19 mouse cellular contexts compared by ENCODE assay signal in genomic region chr3:107176501-107176900, GRCm38 (mm10). TPM values are rescaled to one million over a fixed set of nuclear protein-coding genes. Genes with fewer than 3 reads are reported as not detected.
DNase-seq lines count a peak whose midpoint lies in the region; ATAC-seq lines count a peak whose summit lies in the region.
"Had no signal": no experiment of that assay in that cellular context is flagged by ENCODE, and none has a peak within 500 bp of the region (broad histone marks: within the 10 kb centered on the region; RNA-seq: fewer than 3 reads in every experiment).

No protein-coding gene starts in this region.

- ATAC-seq in forebrain, embryonic 14.5 days = peak; percentile 80
- peak; percentile 87 for ATAC-seq in hindbrain, embryonic 13.5 days (ENCODE audit: low FRiP score)
- ATAC-seq in neural tube, embryonic 13.5 days (ENCODE audit: low read depth) = peak; percentile 96
- ATAC-seq: lung, postnatal 0 days had no signal

- no peaks in the 10 kb centered on the region; the same call in 1 of the 2 replicates for H3K4me1 ChIP-seq in forebrain, embryonic 14.5 days (ENCODE audit: control insufficient read depth, insufficient read depth, low read length)
- H3K4me1 ChIP-seq in forebrain, embryonic 10.5 days = no peaks in the 10 kb centered on the region
- 0 out of 2 replicates have a peak, but pooled peaks cover 8% of the 10 kb centered on the region for H3K4me1 ChIP-seq in hindbrain, embryonic 13.5 days (replicated peaks)
- H3K4me1 ChIP-seq in neural tube, embryonic 13.5 days (replicated peaks) = peaks cover 14% of the 10 kb centered on the region
- H3K4me1 ChIP-seq: embryonic facial prominence, embryonic 15.5 days had no signal

- H3K9ac ChIP-seq in forebrain, embryonic 14.5 days (ENCODE audit: low read length) = no peak overlapping the region
- no peak overlapping the region for H3K9ac ChIP-seq in hindbrain, embryonic 13.5 days
- H3K9ac ChIP-seq in neural tube, embryonic 13.5 days = no peak overlapping the region
- H3K9ac ChIP-seq: embryonic facial prominence, embryonic 15.5 days had no signal

- DNase-seq in forebrain, embryonic 14.5 days (ENCODE audit: low spot score) = peak; percentile 58
- DNase-seq in forebrain, embryonic 10.5 days (ENCODE audit: extremely low spot score, low spot score) = no peak
- peak; percentile 89 for DNase-seq in cerebellum, adult 9-11 months
- no peak for DNase-seq in lung, postnatal 10 days
- DNase-seq in adrenal gland, postnatal 4 days (ENCODE audit: low spot score in 2 of 2) = no peak
- no peak for DNase-seq in B cell, adult 2 months
- DNase-seq: right cerebral cortex, postnatal 25 days; thymus, postnatal 36 days had no signal

- H3K4me2 ChIP-seq in forebrain, embryonic 14.5 days (ENCODE audit: low read length) = no peak overlapping the region
- H3K4me2 ChIP-seq in hindbrain, embryonic 13.5 days = no peak overlapping the region
- no peak overlapping the region for H3K4me2 ChIP-seq in neural tube, embryonic 13.5 days
- H3K4me2 ChIP-seq: embryonic facial prominence, embryonic 15.5 days had no signal

- H3K9me3 ChIP-seq in forebrain, embryonic 14.5 days (replicated peaks; ENCODE audit: control insufficient read depth, low read length) = no peaks in the 10 kb centered on the region
- no peaks in the 10 kb centered on the region for H3K9me3 ChIP-seq in forebrain, embryonic 10.5 days
- no peaks in the 10 kb centered on the region for H3K9me3 ChIP-seq in hindbrain, embryonic 13.5 days
- H3K9me3 ChIP-seq in neural tube, embryonic 13.5 days = no peaks in the 10 kb centered on the region
- H3K9me3 ChIP-seq: embryonic facial prominence, embryonic 15.5 days had no signal

- H3K27me3 ChIP-seq in forebrain, embryonic 14.5 days (replicated peaks; ENCODE audit: control insufficient read depth, insufficient read depth, low read length) = no peaks in the 10 kb centered on the region
- H3K27me3 ChIP-seq in forebrain, embryonic 10.5 days (ENCODE audit: poor library complexity, severe bottlenecking) = no peaks in the 10 kb centered on the region
- no peaks in the 10 kb centered on the region for H3K27me3 ChIP-seq in hindbrain, embryonic 13.5 days
- no peaks in the 10 kb centered on the region for H3K27me3 ChIP-seq in neural tube, embryonic 13.5 days
- H3K27me3 ChIP-seq: embryonic facial prominence, embryonic 15.5 days had no signal

- no peak overlapping the region for H3K4me3 ChIP-seq in forebrain, embryonic 14.5 days (ENCODE audit: low read depth, low read length)
- H3K4me3 ChIP-seq in forebrain, embryonic 10.5 days = no peak overlapping the region
- H3K4me3 ChIP-seq in hindbrain, embryonic 13.5 days = no peak overlapping the region
- H3K4me3 ChIP-seq in neural tube, embryonic 13.5 days = no peak overlapping the region
- H3K4me3 ChIP-seq: embryonic facial prominence, embryonic 15.5 days; myocyte had no signal

- peak overlapping the region; percentile 48 for H3K27ac ChIP-seq in forebrain, embryonic 14.5 days (ENCODE audit: low read depth, low read length)
- H3K27ac ChIP-seq in forebrain, embryonic 10.5 days = no peak overlapping the region
- peak overlapping the region; percentile 72 for H3K27ac ChIP-seq in hindbrain, embryonic 13.5 days
- peak overlapping the region; percentile 65 for H3K27ac ChIP-seq in neural tube, embryonic 13.5 days (replicated peaks)
- H3K27ac ChIP-seq: embryonic facial prominence, embryonic 15.5 days had no signal

- 61% methylated on average over 9 of the region's 9 CpGs for WGBS in forebrain, embryonic 14.5 days
- 90% methylated on average over 9 of the region's 9 CpGs for WGBS in forebrain, embryonic 10.5 days
- WGBS in hindbrain, embryonic 13.5 days = 25% methylated on average over 9 of the region's 9 CpGs
- WGBS in neural tube, embryonic 13.5 days = 9% methylated on average over 9 of the region's 9 CpGs

- no peaks in the 10 kb centered on the region for H3K36me3 ChIP-seq in forebrain, embryonic 14.5 days (ENCODE audit: control insufficient read depth, insufficient read depth, low read length)
- H3K36me3 ChIP-seq in forebrain, embryonic 10.5 days (replicated peaks) = no peaks in the 10 kb centered on the region
- no peaks in the 10 kb centered on the region for H3K36me3 ChIP-seq in hindbrain, embryonic 13.5 days
- H3K36me3 ChIP-seq in neural tube, embryonic 13.5 days = no peaks in the 10 kb centered on the region
- H3K36me3 ChIP-seq: embryonic facial prominence, embryonic 15.5 days had no signal

RNA-seq across cellular contexts. Expression of gene Kcna10, which starts 6.4 kb away (rescaled TPM):
- polyA plus RNA-seq in forebrain, embryonic 14.5 days (2014; fragmentation: Nextera tagmentation; extraction: Ambion mirVana) = not detected in 2 replicates
- polyA plus RNA-seq in forebrain, embryonic 10.5 days (2016; fragmentation: Nextera tagmentation; extraction: Ambion mirVana) = not detected in 2 replicates
- polyA plus RNA-seq in hindbrain, embryonic 13.5 days (2015; fragmentation: Nextera tagmentation; extraction: Ambion mirVana) = not detected in 2 replicates
- polyA plus RNA-seq in neural tube, embryonic 13.5 days (2015; fragmentation: Nextera tagmentation; extraction: Ambion mirVana) = not detected in 2 replicates
- total RNA-seq in adrenal gland, postnatal 4 days (2021) = not detected
- total RNA-seq: heart, adult 8-10 months; hematopoietic stem cell, adult 5-6 weeks; MEL had no signal
- polyA plus RNA-seq: embryonic facial prominence, embryonic 15.5 days; kidney, embryonic 16.5 days; limb, embryonic 14.5 days; lung, postnatal 0 days; myocyte; stomach, embryonic 14.5 days had no signal

RNA-seq across cellular contexts. Expression of gene Cym, which starts 45.0 kb away (rescaled TPM):
- not detected in 2 replicates for polyA plus RNA-seq in forebrain, embryonic 14.5 days (2014; fragmentation: Nextera tagmentation; extraction: Ambion mirVana)
- polyA plus RNA-seq in forebrain, embryonic 10.5 days (2016; fragmentation: Nextera tagmentation; extraction: Ambion mirVana) = not detected in 2 replicates
- polyA plus RNA-seq in hindbrain, embryonic 13.5 days (2015; fragmentation: Nextera tagmentation; extraction: Ambion mirVana) = 0.13 and 6.0 TPM in 2 replicates
- polyA plus RNA-seq in neural tube, embryonic 13.5 days (2015; fragmentation: Nextera tagmentation; extraction: Ambion mirVana) = 0.27 and 1.2 TPM in 2 replicates
- 1 to 10 TPM in 1 of 2 experiments, under 1 TPM in 1; 0.31 to 2.1 TPM for total RNA-seq in adrenal gland, postnatal 4 days (2021)
- total RNA-seq: heart, adult 8-10 months; hematopoietic stem cell, adult 5-6 weeks had no signal

RNA-seq across cellular contexts. Expression of gene A630076J17Rik, which starts 53.9 kb away (rescaled TPM):
- not detected in 2 replicates for polyA plus RNA-seq in forebrain, embryonic 14.5 days (2014; fragmentation: Nextera tagmentation; extraction: Ambion mirVana)
- polyA plus RNA-seq in forebrain, embryonic 10.5 days (2016; fragmentation: Nextera tagmentation; extraction: Ambion mirVana) = not detected in 2 replicates
- not detected in 2 replicates for polyA plus RNA-seq in hindbrain, embryonic 13.5 days (2015; fragmentation: Nextera tagmentation; extraction: Ambion mirVana)
- polyA plus RNA-seq in neural tube, embryonic 13.5 days (2015; fragmentation: Nextera tagmentation; extraction: Ambion mirVana) = not detected in 2 replicates
- not detected for total RNA-seq in adrenal gland, postnatal 4 days (2021)
- total RNA-seq: heart, adult 8-10 months; hematopoietic stem cell, adult 5-6 weeks; MEL had no signal
- polyA plus RNA-seq: embryonic facial prominence, embryonic 15.5 days; kidney, embryonic 16.5 days; limb, embryonic 14.5 days; lung, postnatal 0 days; myocyte had no signal

Comparison
In these comparisons a context has a peak if more than half of its experiments do, and no peak if none do; other contexts are left out.
1. DNase-seq: peak in forebrain, embryonic 14.5 days (single experiment) and cerebellum, adult 9-11 months (single experiment); none in forebrain, embryonic 10.5 days (single experiment), lung, postnatal 10 days (single experiment), adrenal gland, postnatal 4 days (0 of 2) and B cell, adult 2 months (0 of 2).
2. Peak in every context shown above with its lines, with median percentiles within 50 percentile points of each other: ATAC-seq.